Mouse (Mus musculus) forebrain, postnatal 0 days (tissue): ENCODE results near the gene Dpy19l3. TPM values are rescaled to one million over a fixed set of nuclear protein-coding genes. Genes with fewer than 3 reads are reported as not detected.

Experiments used
- ATAC-seq: fragments of 200-750 bp; cut with Nextera tagmentation; 2 replicates; pipeline ENCODE4 v1.8.0; 2017; ENCODE audit warnings: mild to moderate bottlenecking, moderate library complexity
- DNase-seq: peaks from one replicate; pipeline ENCODE4 v3.0.0-alpha.2; 2015
- H3K27ac ChIP-seq: fragments of 300-500 bp; sonication (generic); 2 replicates; pipeline ENCODE4 v1.5.1; 2014; ENCODE audit warnings: low read depth, mild to moderate bottlenecking, antibody characterized with exemption, low read length, moderate library complexity, mixed read lengths
- H3K27me3 ChIP-seq: fragments of 300-500 bp; sonication (generic); 2 replicates; pipeline ENCODE4 v1.6.1; 2014; ENCODE audit warnings: mild to moderate bottlenecking, low read length, mixed read lengths; ENCODE audit not compliant: insufficient read depth
- H3K36me3 ChIP-seq: fragments of 300-500 bp; sonication (generic); 2 replicates; pipeline ENCODE4 v1.6.1; 2014; ENCODE audit warnings: mild to moderate bottlenecking, moderate library complexity; ENCODE audit not compliant: insufficient read depth
- H3K4me1 ChIP-seq: fragments of 300-500 bp; sonication (generic); 2 replicates; pipeline ENCODE4 v1.6.1; 2014; ENCODE audit warnings: antibody characterized with exemption; ENCODE audit not compliant: insufficient read depth
- H3K4me2 ChIP-seq: fragments of 300-500 bp; sonication (generic); 2 replicates; pipeline ENCODE4 v1.6.1; 2014; ENCODE audit warnings: low read depth, mild to moderate bottlenecking, moderate library complexity
- H3K4me3 ChIP-seq: fragments of 300-500 bp; sonication (generic); 2 replicates; pipeline ENCODE4 v1.5.1; 2014; ENCODE audit warnings: low read depth, low read length, mixed read lengths
- H3K9ac ChIP-seq: fragments of 300-500 bp; sonication (generic); 2 replicates; pipeline ENCODE4 v1.6.1; 2014; ENCODE audit warnings: mild to moderate bottlenecking
- H3K9me3 ChIP-seq: fragments of 300-500 bp; sonication (generic); 2 replicates; pipeline ENCODE4 v1.6.1; 2016; ENCODE audit warnings: low read length
- CTCF ChIP-seq: sonication (generic); IDR thresholded peaks from 2 replicates; pipeline ENCODE4 v1.5.1; 2016; ENCODE audit warnings: antibody characterized with exemption, control low read depth, low read depth
- WGBS: fragments of 180-500 bp; shearing (Covaris S2); extraction: QIAGEN DNeasy Blood & Tissue Kit; methylation state at CpG from one replicate; pipeline ENCODE4 v1.1.7; 2014; 5-methylcytosine and 5-hydroxymethylcytosine counted together
- polyA plus RNA-seq: library from polyadenylated mRNA; unstranded; fragments of >200 nt; fragmentation: Nextera tagmentation; extraction: Ambion mirVana; gene quantifications from 2 replicates; pipeline ENCODE4 v1.2.1, GENCODE M21; 2015
- total RNA-seq: library from RNA; depleted of rRNA; stranded (reverse); fragments of >200 nt; gene quantifications from 2 replicates; pipeline ENCODE4 v1.2.3, GENCODE M21; 2014

The Dpy19l3 gene
- total and polyA plus RNA-seq, 2 experiments from 2014 or later: 33.4 to 38.8 TPM

DNA sequence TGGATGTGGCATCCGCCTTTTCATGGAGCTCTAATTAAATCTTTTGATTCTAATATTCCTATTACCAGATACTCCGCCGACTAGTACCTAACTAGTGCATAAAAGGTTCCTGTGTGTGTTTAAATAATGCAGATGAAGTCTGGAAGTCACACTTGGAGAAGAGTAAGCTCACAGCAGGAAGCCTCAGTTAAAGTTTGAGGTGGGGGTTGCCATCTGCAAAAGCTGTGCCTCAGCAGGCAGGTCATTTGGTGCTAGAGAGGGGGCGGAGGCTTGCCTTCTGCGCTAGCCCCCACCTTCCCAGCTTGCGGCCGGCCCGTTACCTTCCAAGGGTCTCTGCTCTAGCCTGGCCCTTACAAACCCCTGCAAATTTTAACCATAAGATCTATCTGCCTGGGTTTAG lies 36.7 kb upstream of the Dpy19l3 start:
- Histone ChIP-seq H3K27ac (no peak overlapping the region), H3K36me3 (peaks cover 75% of the 10 kb centered on the region), H3K4me3 (no peak overlapping the region), H3K4me1 (no peaks in the 10 kb centered on the region), H3K9ac (no peak overlapping the region), H3K4me2 (no peak overlapping the region), H3K9me3 (no peaks in the 10 kb centered on the region), H3K27me3 (no peaks in the 10 kb centered on the region)
- DNase-seq (no peak), ATAC-seq (no peak)
- no peak for TF ChIP-seq CTCF
- WGBS: 65% methylated on average over 8 of the region's 8 CpGs

DNA sequence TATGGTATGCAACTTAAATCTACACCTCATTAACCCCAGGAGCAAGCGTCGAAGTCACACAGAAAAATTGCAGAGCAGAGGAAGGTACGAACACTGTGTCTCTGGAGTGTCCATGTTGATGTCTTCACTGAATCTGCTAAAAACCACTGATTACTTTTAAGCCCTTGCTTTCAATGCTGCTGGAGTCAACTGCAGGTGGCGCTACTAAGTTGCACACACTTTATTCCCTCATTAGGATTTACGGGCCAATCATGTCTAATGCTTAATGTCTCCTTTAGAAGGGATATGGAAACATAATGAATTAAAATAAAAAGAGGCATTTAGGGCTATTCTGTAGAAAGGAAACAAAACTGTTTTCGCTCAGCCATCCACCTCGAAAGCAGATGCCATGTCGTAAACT lies 35.9 kb upstream of the Dpy19l3 start:
- peak; percentile 72 for TF ChIP-seq CTCF
- Histone ChIP-seq H3K4me3 (no peak overlapping the region), H3K9ac (no peak overlapping the region), H3K27ac (no peak overlapping the region), H3K4me2 (no peak overlapping the region), H3K36me3 (peaks cover 76% of the 10 kb centered on the region), H3K9me3 (no peaks in the 10 kb centered on the region), H3K27me3 (no peaks in the 10 kb centered on the region), H3K4me1 (no peaks in the 10 kb centered on the region)
- 79% methylated on average over 8 of the region's 8 CpGs for WGBS
- DNase-seq: peak; percentile 61
- ATAC-seq: no peak

DNA sequence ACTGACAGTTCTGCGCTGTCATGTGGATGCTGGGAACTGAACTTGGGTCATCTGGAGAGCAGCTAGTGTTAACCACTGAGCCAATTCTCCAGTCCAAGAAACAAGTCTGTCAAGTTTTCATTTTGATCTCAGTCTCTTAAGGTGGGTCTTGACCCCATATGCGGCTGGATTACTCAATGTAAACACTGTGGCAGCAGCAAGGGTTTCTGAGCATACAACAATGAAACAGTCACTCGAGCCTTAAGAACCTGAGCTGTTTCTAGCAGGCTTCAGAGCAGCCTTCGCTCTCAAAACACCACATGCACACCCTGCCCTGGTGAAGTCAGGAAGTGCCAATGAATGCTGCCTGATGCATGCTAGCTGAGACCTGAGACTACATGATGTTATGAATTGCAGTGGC lies 31.3 kb upstream of the Dpy19l3 start:
- no peaks in the 10 kb centered on the region for H3K27me3 ChIP-seq
- no peak for DNase-seq
- no peak overlapping the region for H3K9ac ChIP-seq
- ATAC-seq: no peak
- H3K4me1 ChIP-seq: no peaks in the 10 kb centered on the region
- H3K4me3 ChIP-seq: no peak overlapping the region
- H3K36me3 ChIP-seq: peaks cover 57% of the 10 kb centered on the region
- WGBS: 92% methylated on average over 4 of the region's 4 CpGs
- H3K27ac ChIP-seq: no peak overlapping the region
- H3K9me3 ChIP-seq: no peaks in the 10 kb centered on the region
- no peak for TF ChIP-seq CTCF
- H3K4me2 ChIP-seq: no peak overlapping the region

DNA sequence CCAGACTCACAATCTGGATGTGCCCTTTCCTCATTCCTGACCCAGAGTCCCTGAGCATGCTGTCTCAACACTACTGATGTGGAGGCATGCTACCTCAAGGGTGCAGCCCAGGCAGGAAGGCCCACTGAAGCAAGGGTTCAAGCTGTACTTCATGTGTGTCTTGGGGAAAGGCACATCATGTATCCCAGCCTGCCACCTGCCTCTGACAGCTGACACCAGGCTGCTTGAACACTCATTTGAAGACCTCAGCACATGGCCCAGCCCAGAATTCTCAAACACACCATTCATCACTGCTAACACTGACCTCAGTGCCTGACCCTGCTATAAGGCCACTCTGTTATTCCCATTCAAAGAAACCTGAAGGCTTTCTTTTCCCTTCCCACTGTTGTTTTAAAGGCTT lies 28.0 kb upstream of the Dpy19l3 start:
- ATAC-seq (no peak), DNase-seq (no peak)
- Histone ChIP-seq H3K4me2 (no peak overlapping the region), H3K27me3 (no peaks in the 10 kb centered on the region), H3K9ac (no peak overlapping the region), H3K4me1 (no peaks in the 10 kb centered on the region), H3K9me3 (no peaks in the 10 kb centered on the region), H3K4me3 (no peak overlapping the region), H3K27ac (no peak overlapping the region), H3K36me3 (peaks cover 45% of the 10 kb centered on the region)
- no peak for TF ChIP-seq CTCF

DNA sequence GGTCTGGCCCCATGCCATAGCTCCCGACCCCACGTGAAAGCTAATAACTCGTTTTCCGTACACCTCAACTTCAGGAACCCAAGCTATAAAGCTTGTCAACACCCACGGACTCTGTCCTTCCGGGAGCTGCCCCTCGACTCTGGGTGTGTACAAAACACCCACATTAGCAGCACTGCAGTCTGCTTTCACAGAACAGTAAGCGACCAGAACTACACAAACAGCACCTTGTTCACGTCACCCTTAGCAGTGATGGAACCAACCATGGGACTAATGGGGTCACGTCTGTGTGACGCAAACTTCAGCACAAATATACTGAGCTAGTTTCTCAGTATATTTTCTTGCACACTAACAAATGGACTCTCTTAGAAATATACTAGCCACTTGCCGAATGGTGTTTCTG lies 19.9 kb upstream of the Dpy19l3 start:
- TF ChIP-seq CTCF: no peak
- Histone ChIP-seq H3K27me3 (no peaks in the 10 kb centered on the region), H3K27ac (no peak overlapping the region), H3K4me1 (no peaks in the 10 kb centered on the region), H3K4me2 (no peak overlapping the region), H3K36me3 (peaks cover 41% of the 10 kb centered on the region), H3K9ac (no peak overlapping the region), H3K9me3 (no peaks in the 10 kb centered on the region), H3K4me3 (no peak overlapping the region)
- ATAC-seq (no peak), DNase-seq (no peak)
- 89% methylated on average over 12 of the region's 12 CpGs for WGBS

DNA sequence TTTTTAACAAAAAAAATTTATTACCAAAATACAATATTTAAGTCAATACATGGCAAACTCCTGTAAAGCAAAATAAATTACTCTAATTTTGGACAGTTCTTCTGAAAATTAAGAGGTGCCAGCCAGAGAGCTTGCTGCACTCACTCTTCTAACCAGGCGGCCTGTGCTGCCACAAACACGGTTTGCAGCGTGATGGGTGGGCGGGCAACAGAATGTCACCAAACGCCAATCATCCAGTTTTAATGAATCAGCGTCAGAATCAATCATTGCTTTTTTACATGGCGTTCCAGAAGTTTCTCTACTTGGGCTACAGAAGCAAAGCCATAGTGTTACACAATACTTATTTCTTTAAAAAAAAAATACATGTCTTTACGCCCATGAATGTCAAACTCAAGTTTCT lies 18.1 kb upstream of the Dpy19l3 start:
- H3K27ac ChIP-seq: no peak overlapping the region
- no peak for DNase-seq
- no peaks in the 10 kb centered on the region for H3K27me3 ChIP-seq
- no peak overlapping the region for H3K9ac ChIP-seq
- no peak overlapping the region for H3K4me2 ChIP-seq
- H3K36me3 ChIP-seq: peaks cover 41% of the 10 kb centered on the region
- H3K9me3 ChIP-seq: no peaks in the 10 kb centered on the region
- ATAC-seq: no peak
- H3K4me1 ChIP-seq: no peaks in the 10 kb centered on the region
- no peak overlapping the region for H3K4me3 ChIP-seq
- 81% methylated on average over 8 of the region's 8 CpGs for WGBS
- TF ChIP-seq CTCF: no peak

DNA sequence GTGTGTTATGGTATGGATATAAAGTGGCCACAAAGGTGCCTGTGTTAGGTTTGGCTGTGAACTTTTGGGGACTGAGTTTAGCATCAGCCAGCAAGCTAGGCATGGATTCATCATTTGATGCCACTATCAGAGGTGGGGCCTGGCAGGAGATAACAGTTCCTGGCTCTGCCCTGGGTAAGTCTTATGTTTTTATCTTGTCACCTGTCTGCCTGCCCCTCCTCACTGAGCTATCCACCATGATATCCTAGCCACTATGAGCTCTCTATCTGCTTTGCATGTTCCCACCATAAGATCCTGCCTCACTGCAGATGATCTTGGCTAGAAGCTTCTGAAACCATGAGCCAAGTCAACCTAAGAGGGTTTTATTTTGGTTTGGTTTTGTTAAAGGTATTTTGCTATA lies 16.9 kb upstream of the Dpy19l3 start:
- H3K4me2 ChIP-seq: no peak overlapping the region
- no peak for TF ChIP-seq CTCF
- H3K27ac ChIP-seq: no peak overlapping the region
- H3K9ac ChIP-seq: no peak overlapping the region
- peaks cover 32% of the 10 kb centered on the region for H3K36me3 ChIP-seq
- H3K27me3 ChIP-seq: no peaks in the 10 kb centered on the region
- no peak overlapping the region for H3K4me3 ChIP-seq
- no peaks in the 10 kb centered on the region for H3K4me1 ChIP-seq
- ATAC-seq: no peak
- no peak for DNase-seq
- H3K9me3 ChIP-seq: no peaks in the 10 kb centered on the region

DNA sequence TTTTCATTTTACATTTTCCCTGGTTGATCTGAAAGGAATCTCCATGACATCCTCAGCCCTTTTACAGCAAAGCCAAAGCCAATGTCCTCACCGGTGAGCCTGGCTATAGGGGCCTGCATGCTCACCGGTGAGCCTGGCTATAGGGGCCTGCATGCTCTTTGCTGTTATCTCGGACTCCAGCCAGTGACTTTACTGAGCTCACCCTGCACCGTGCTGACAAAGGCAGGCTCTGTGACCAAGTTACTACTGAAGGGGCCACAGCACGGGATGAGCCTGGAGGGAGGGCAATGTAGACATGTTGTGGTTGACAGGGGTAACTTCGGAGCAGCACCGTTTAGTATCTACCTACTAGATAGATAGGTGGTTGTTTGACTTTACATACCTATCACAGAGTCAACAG lies 15.9 kb upstream of the Dpy19l3 start:
- Histone ChIP-seq H3K9ac (no peak overlapping the region), H3K9me3 (no peaks in the 10 kb centered on the region), H3K4me3 (no peak overlapping the region), H3K4me2 (no peak overlapping the region), H3K27ac (no peak overlapping the region), H3K36me3 (peaks cover 23% of the 10 kb centered on the region), H3K27me3 (no peaks in the 10 kb centered on the region), H3K4me1 (no peaks in the 10 kb centered on the region)
- ATAC-seq (no peak), DNase-seq (no peak)
- WGBS: 92% methylated on average over 7 of the region's 7 CpGs
- no peak for TF ChIP-seq CTCF
